Mouse (Mus musculus) yolk sac, embryonic 10.5 days (tissue): ENCODE results near the gene Gm20479.
A peak's percentile ranks its signal among the peaks of the same experiment; 100 is the strongest.

Source experiments
- DNase-seq: peaks from one replicate; pipeline ENCODE4 v3.0.0-alpha.2; 2017; ENCODE audit warnings: low spot score

The Gm20479 gene

GRCm38 (mm10) chr7:27310996-27311535 lies 46.2 kb downstream of the Gm20479 start:
- DNase-seq: no peak

GRCm38 (mm10) chr7:27310306-27310705 lies 46.9 kb downstream of the Gm20479 start:
- no peak for DNase-seq

GRCm38 (mm10) chr7:27309832-27310231 lies 47.4 kb downstream of the Gm20479 start:
- DNase-seq: no peak

- peak; percentile 57 for DNase-seq
Measured at GRCm38 (mm10) chr7:27308821-27309549, 48.2 kb downstream of the Gm20479 start.

- no peak for DNase-seq
Measured at GRCm38 (mm10) chr7:27307551-27307950, 49.7 kb downstream of the Gm20479 start.

GRCm38 (mm10) chr7:27306161-27307160 lies 50.8 kb downstream of the Gm20479 start:
- no peak for DNase-seq

GRCm38 (mm10) chr7:27305091-27305730 lies 52.0 kb downstream of the Gm20479 start:
- no peak for DNase-seq
